Mouse (Mus musculus): ENCODE measurements around the gene Nfkb2. TPM values are rescaled to one million over a fixed set of nuclear protein-coding genes. Genes with fewer than 3 reads are reported as not detected.
A peak's percentile ranks its signal among the peaks of the same experiment; 100 is the strongest.

The Nfkb2 gene
- polyA plus RNA-seq, 1 experiment, result 47.8 TPM

- peak overlapping the region; percentile 28 for H3ac ChIP-seq (ENCODE audit: control insufficient read depth, insufficient read length, low read depth)
- H3K36me3 ChIP-seq (ENCODE audit: control insufficient read depth, insufficient read depth), result peaks cover 36% of the 10 kb centered on the region
- no peaks in the 10 kb centered on the region for H3K27me3 ChIP-seq (ENCODE audit: control insufficient read depth, insufficient read depth, insufficient read length)
- H3K79me3 ChIP-seq (ENCODE audit: low read depth), result no peaks in the 10 kb centered on the region
- peaks cover 17% of the 10 kb centered on the region for H3K79me2 ChIP-seq (ENCODE audit: control insufficient read depth, insufficient read depth)
- H3K4me3 ChIP-seq (ENCODE audit: insufficient read depth, poor library complexity, severe bottlenecking), result peak overlapping the region; percentile 84
- TF ChIP-seq USF1 (IDR thresholded peaks at IDR 0.05; ENCODE audit: low read depth) (no peak), MAX (IDR thresholded peaks at IDR 0.05) (no peak), FOSL1 (IDR thresholded peaks at IDR 0.05; ENCODE audit: insufficient read depth, low read length, poor library complexity, severe bottlenecking) (no peak), MYOG (IDR thresholded peaks at IDR 0.05; ENCODE audit: control insufficient read depth, extremely low read depth, insufficient read length) (no peak), MYOD1 (IDR thresholded peaks at IDR 0.05; ENCODE audit: control insufficient read depth, insufficient read length, low read depth) (no peak), CTCF (IDR thresholded peaks at IDR 0.05; ENCODE audit: control insufficient read depth, insufficient read depth, insufficient read length) (no peak), CEBPB (IDR thresholded peaks at IDR 0.05; ENCODE audit: low read depth) (no peak)
Observed at GRCm38 (mm10) chr19:46306268-46306610, 2.1 kb downstream of the Nfkb2 start.

- Histone ChIP-seq H3ac (ENCODE audit: control insufficient read depth, insufficient read length, low read depth) (no peak overlapping the region), H3K36me3 (ENCODE audit: control insufficient read depth, insufficient read depth) (peaks cover 41% of the 10 kb centered on the region), H3K4me3 (ENCODE audit: insufficient read depth, poor library complexity, severe bottlenecking) (no peak overlapping the region), H3K79me2 (ENCODE audit: control insufficient read depth, insufficient read depth) (peaks cover 17% of the 10 kb centered on the region), H3K27me3 (ENCODE audit: control insufficient read depth, insufficient read depth, insufficient read length) (no peaks in the 10 kb centered on the region), H3K79me3 (ENCODE audit: low read depth) (no peaks in the 10 kb centered on the region)
- no peak for TF ChIP-seq MYOG (IDR thresholded peaks at IDR 0.05; ENCODE audit: control insufficient read depth, extremely low read depth, insufficient read length)
Observed at GRCm38 (mm10) chr19:46306751-46307289, 2.7 kb downstream of the Nfkb2 start.

GRCm38 (mm10) chr19:46307781-46308180 lies 3.7 kb downstream of the Nfkb2 start:
- Histone ChIP-seq H3K79me3 (ENCODE audit: low read depth) (no peaks in the 10 kb centered on the region), H3K27me3 (ENCODE audit: control insufficient read depth, insufficient read depth, insufficient read length) (no peaks in the 10 kb centered on the region), H3K79me2 (ENCODE audit: control insufficient read depth, insufficient read depth) (peaks cover 17% of the 10 kb centered on the region), H3K36me3 (ENCODE audit: control insufficient read depth, insufficient read depth) (peaks cover 41% of the 10 kb centered on the region), H3K4me3 (ENCODE audit: insufficient read depth, poor library complexity, severe bottlenecking) (no peak overlapping the region), H3ac (ENCODE audit: control insufficient read depth, insufficient read length, low read depth) (no peak overlapping the region)
- no peak for TF ChIP-seq USF1 (IDR thresholded peaks at IDR 0.05; ENCODE audit: low read depth)
- TF ChIP-seq CTCF (IDR thresholded peaks at IDR 0.05; ENCODE audit: control insufficient read depth, insufficient read depth, insufficient read length), result no peak
- TF ChIP-seq MAX (IDR thresholded peaks at IDR 0.05), result no peak
- TF ChIP-seq MYOD1 (IDR thresholded peaks at IDR 0.05; ENCODE audit: control insufficient read depth, insufficient read length, low read depth), result no peak
- no peak for TF ChIP-seq CEBPB (IDR thresholded peaks at IDR 0.05; ENCODE audit: low read depth)
- no peak for TF ChIP-seq MYOG (IDR thresholded peaks at IDR 0.05; ENCODE audit: control insufficient read depth, extremely low read depth, insufficient read length)
- TF ChIP-seq FOSL1 (IDR thresholded peaks at IDR 0.05; ENCODE audit: insufficient read depth, low read length, poor library complexity, severe bottlenecking), result no peak

- H3K4me3 ChIP-seq (ENCODE audit: insufficient read depth, poor library complexity, severe bottlenecking), result no peak overlapping the region
- no peaks in the 10 kb centered on the region for H3K27me3 ChIP-seq (ENCODE audit: control insufficient read depth, insufficient read depth, insufficient read length)
- H3K36me3 ChIP-seq (ENCODE audit: control insufficient read depth, insufficient read depth), result peaks cover 41% of the 10 kb centered on the region
- peaks cover 17% of the 10 kb centered on the region for H3K79me2 ChIP-seq (ENCODE audit: control insufficient read depth, insufficient read depth)
- TF ChIP-seq MYOD1 (IDR thresholded peaks at IDR 0.05; ENCODE audit: control insufficient read depth, insufficient read length, low read depth), result no peak
- no peak for TF ChIP-seq MYOG (IDR thresholded peaks at IDR 0.05; ENCODE audit: control insufficient read depth, extremely low read depth, insufficient read length)
- H3ac ChIP-seq (ENCODE audit: control insufficient read depth, insufficient read length, low read depth), result no peak overlapping the region
- H3K79me3 ChIP-seq (ENCODE audit: low read depth), result no peaks in the 10 kb centered on the region
Observed at GRCm38 (mm10) chr19:46308303-46308702, 4.2 kb downstream of the Nfkb2 start.

GRCm38 (mm10) chr19:46308706-46309435 lies 4.8 kb downstream of the Nfkb2 start:
- H3K27me3 ChIP-seq (ENCODE audit: control insufficient read depth, insufficient read depth, insufficient read length), result no peaks in the 10 kb centered on the region

GRCm38 (mm10) chr19:46309651-46310305 lies 5.7 kb downstream of the Nfkb2 start:
- peaks cover 41% of the 10 kb centered on the region for H3K36me3 ChIP-seq (ENCODE audit: control insufficient read depth, insufficient read depth)
- H3K79me2 ChIP-seq (ENCODE audit: control insufficient read depth, insufficient read depth), result peaks cover 17% of the 10 kb centered on the region
- H3K27me3 ChIP-seq (ENCODE audit: control insufficient read depth, insufficient read depth, insufficient read length), result no peaks in the 10 kb centered on the region
- no peaks in the 10 kb centered on the region for H3K79me3 ChIP-seq (ENCODE audit: low read depth)
- H3ac ChIP-seq (ENCODE audit: control insufficient read depth, insufficient read length, low read depth), result no peak overlapping the region
- TF ChIP-seq CEBPB (IDR thresholded peaks at IDR 0.05; ENCODE audit: low read depth) (no peak), FOSL1 (IDR thresholded peaks at IDR 0.05; ENCODE audit: insufficient read depth, low read length, poor library complexity, severe bottlenecking) (no peak), MYOD1 (IDR thresholded peaks at IDR 0.05; ENCODE audit: control insufficient read depth, insufficient read length, low read depth) (no peak), USF1 (IDR thresholded peaks at IDR 0.05; ENCODE audit: low read depth) (no peak), CTCF (IDR thresholded peaks at IDR 0.05; ENCODE audit: control insufficient read depth, insufficient read depth, insufficient read length) (no peak), MAX (IDR thresholded peaks at IDR 0.05) (no peak), MYOG (IDR thresholded peaks at IDR 0.05; ENCODE audit: control insufficient read depth, extremely low read depth, insufficient read length) (no peak)
- H3K4me3 ChIP-seq (ENCODE audit: insufficient read depth, poor library complexity, severe bottlenecking), result no peak overlapping the region

More at GRCm38 (mm10) chr19:46308706-46309435, 4.8 kb downstream of the Nfkb2 start:
- Histone ChIP-seq H3ac (ENCODE audit: control insufficient read depth, insufficient read length, low read depth) (no peak overlapping the region), H3K79me2 (ENCODE audit: control insufficient read depth, insufficient read depth) (peaks cover 17% of the 10 kb centered on the region), H3K36me3 (ENCODE audit: control insufficient read depth, insufficient read depth) (peaks cover 41% of the 10 kb centered on the region), H3K4me3 (ENCODE audit: insufficient read depth, poor library complexity, severe bottlenecking) (no peak overlapping the region), H3K79me3 (ENCODE audit: low read depth) (no peaks in the 10 kb centered on the region)
- peak; percentile 96 for TF ChIP-seq CTCF (IDR thresholded peaks at IDR 0.05; ENCODE audit: control insufficient read depth, insufficient read depth, insufficient read length)
- TF ChIP-seq MYOD1 (IDR thresholded peaks at IDR 0.05; ENCODE audit: control insufficient read depth, insufficient read length, low read depth), result no peak
- TF ChIP-seq MAX (IDR thresholded peaks at IDR 0.05), result no peak
